Mouse (Mus musculus) lung, embryonic 16.5 days (tissue): ENCODE measurements at regions not wholly inside any gene's neighbourhood (a gene's known extent, or its start where the extent isn't known, plus 50 kb on each side); places are given as distances from the start of the nearest gene placed in this dataset.

Source experiments
- ATAC-seq: fragments of 200-750 bp; cut with Nextera tagmentation; 2 replicates; pipeline ENCODE4 v1.8.0; 2017; ENCODE audit warnings: low read depth, mild to moderate bottlenecking, moderate library complexity
- H3K27ac ChIP-seq: fragments of 300-500 bp; sonication (generic); 2 replicates; pipeline ENCODE4 v1.5.1; 2014; ENCODE audit warnings: mild to moderate bottlenecking, control low read depth, low read length
- H3K27me3 ChIP-seq: fragments of 300-500 bp; sonication (generic); 2 replicates; pipeline ENCODE4 v1.6.1; 2014; ENCODE audit warnings: low read depth, low read length, mixed read lengths; ENCODE audit not compliant: control insufficient read depth, insufficient read depth
- H3K36me3 ChIP-seq: fragments of 300-500 bp; sonication (generic); 2 replicates; pipeline ENCODE4 v1.6.1; 2014; ENCODE audit warnings: low read length; ENCODE audit not compliant: control insufficient read depth, insufficient read depth
- H3K4me1 ChIP-seq: fragments of 300-500 bp; sonication (generic); replicated peaks from 2 replicates; pipeline ENCODE4 v1.6.1; 2014; ENCODE audit warnings: low read length, mixed read lengths; ENCODE audit not compliant: control insufficient read depth, insufficient read depth
- H3K4me2 ChIP-seq: fragments of 300-500 bp; sonication (generic); 2 replicates; pipeline ENCODE4 v1.6.1; 2014; ENCODE audit warnings: low read depth, low read length, control low read depth
- H3K4me3 ChIP-seq: fragments of 300-500 bp; sonication (generic); 2 replicates; pipeline ENCODE4 v1.5.1; 2014; ENCODE audit warnings: mild to moderate bottlenecking, low read length, control low read depth
- H3K9ac ChIP-seq: fragments of 300-500 bp; sonication (generic); 2 replicates; pipeline ENCODE4 v1.6.1; 2014; ENCODE audit warnings: low read length, control low read depth
- H3K9me3 ChIP-seq: fragments of 300-500 bp; sonication (generic); 2 replicates; pipeline ENCODE4 v1.6.1; 2016; ENCODE audit warnings: low read length; ENCODE audit not compliant: control insufficient read depth
- WGBS: fragments of 180-500 bp; shearing (Covaris S2); extraction: QIAGEN DNeasy Blood & Tissue Kit; methylation state at CpG from one replicate; pipeline ENCODE4 v1.1.7; 2014; 5-methylcytosine and 5-hydroxymethylcytosine counted together

DNA sequence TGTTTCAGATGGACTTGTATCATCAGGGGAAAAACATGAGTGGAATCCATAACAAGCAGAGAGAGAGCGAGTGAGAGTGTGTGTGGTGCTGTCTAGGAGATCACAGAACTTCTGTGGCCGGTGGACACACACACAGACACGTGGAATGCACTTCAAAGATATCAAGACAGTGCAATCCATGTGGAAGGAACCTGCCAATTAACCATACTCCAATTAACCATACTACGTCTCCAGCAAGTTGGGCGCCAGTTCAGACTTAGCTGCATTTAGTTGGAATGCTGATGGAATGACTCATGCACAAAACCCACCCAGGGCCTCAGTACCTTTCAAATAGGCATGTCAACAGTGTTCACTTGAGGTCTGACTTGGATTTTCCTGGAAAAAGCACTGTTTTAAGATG lies 172.8 kb upstream of the Rnd3 start:
- ATAC-seq: no peak
- WGBS: 72% methylated on average over 5 of the region's 5 CpGs
- H3K4me1 ChIP-seq: no peaks in the 10 kb centered on the region
- no peak overlapping the region for H3K4me2 ChIP-seq
- H3K9ac ChIP-seq: no peak overlapping the region
- no peaks in the 10 kb centered on the region for H3K36me3 ChIP-seq
- no peak overlapping the region for H3K4me3 ChIP-seq
- H3K27me3 ChIP-seq: no peaks in the 10 kb centered on the region
- H3K9me3 ChIP-seq: peaks cover 3% of the 10 kb centered on the region; the same call in 1 of the 2 replicates
- H3K27ac ChIP-seq: no peak overlapping the region

DNA sequence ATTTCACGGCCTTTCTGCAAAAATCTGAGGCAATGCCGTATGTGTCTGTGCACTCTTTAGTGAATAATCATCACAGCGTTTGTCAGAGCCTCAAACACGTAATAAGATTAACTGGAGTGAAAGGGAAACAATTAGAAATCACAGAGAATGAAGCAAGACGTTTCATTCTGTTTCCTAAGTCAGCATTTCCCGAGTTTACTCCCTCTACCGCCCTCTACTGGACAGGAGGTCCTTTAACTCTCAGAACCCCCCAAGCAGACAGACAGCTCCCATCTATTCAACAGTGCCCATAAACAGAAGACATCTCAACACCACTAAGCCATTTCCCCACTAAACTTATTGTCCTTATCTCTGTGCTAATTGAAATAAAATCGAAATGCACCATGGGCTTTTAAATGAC lies 167.5 kb upstream of the Rnd3 start:
- Histone ChIP-seq H3K9me3 (peaks cover 3% of the 10 kb centered on the region; the same call in 1 of the 2 replicates), H3K9ac (no peak overlapping the region), H3K36me3 (no peaks in the 10 kb centered on the region), H3K27me3 (no peaks in the 10 kb centered on the region), H3K4me3 (no peak overlapping the region), H3K4me2 (no peak overlapping the region), H3K27ac (no peak overlapping the region), H3K4me1 (no peaks in the 10 kb centered on the region)
- 82% methylated on average over 8 of the region's 8 CpGs for WGBS
- ATAC-seq: no peak

DNA sequence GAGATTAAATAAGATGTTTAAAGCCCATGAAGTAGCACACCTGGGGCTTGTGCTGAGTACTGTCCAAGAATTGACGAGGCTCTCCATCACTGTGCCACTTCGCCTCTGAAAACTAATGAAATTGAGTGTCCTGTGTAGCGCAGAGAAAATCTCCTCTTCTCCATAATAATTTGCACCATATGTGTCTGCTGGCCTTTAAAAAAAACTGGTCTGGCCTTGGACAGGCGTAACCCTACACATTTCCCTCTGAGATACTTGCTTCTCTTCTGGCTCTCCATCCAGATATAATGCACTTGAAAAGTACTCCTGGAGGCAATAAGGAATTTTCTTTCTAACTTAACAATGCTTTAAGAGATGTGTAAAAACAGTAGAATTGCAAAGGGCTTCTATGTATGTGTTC lies 164.5 kb upstream of the Rnd3 start:
- Histone ChIP-seq H3K4me2 (no peak overlapping the region), H3K4me3 (no peak overlapping the region), H3K9ac (no peak overlapping the region), H3K4me1 (no peaks in the 10 kb centered on the region), H3K36me3 (no peaks in the 10 kb centered on the region), H3K27me3 (no peaks in the 10 kb centered on the region), H3K9me3 (peaks cover 3% of the 10 kb centered on the region; the same call in 1 of the 2 replicates), H3K27ac (no peak overlapping the region)
- WGBS: 88% methylated on average over 4 of the region's 4 CpGs
- no peak for ATAC-seq

DNA sequence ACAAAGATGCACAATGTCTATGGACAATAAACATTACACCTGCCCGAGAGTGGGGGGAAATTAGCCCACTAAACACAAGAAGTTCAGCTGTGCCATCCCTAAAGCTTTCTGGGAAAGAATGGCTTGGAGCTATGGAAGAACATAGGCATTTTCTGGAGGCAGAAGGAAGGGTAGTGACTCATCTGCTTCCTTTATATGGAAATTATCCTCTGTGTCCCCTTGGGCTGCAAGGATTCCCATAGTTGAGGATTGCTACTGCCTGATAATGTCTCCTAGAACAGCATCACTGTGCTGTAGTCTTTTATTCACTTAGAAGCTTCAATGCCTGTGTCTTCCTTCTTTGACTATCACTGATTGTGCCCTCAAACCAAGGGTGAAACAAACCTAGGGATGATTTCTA lies 157.3 kb upstream of the Rnd3 start:
- Histone ChIP-seq H3K9me3 (no peaks in the 10 kb centered on the region), H3K4me1 (no peaks in the 10 kb centered on the region), H3K9ac (no peak overlapping the region), H3K27me3 (no peaks in the 10 kb centered on the region), H3K4me2 (no peak overlapping the region), H3K36me3 (no peaks in the 10 kb centered on the region), H3K4me3 (no peak overlapping the region), H3K27ac (no peak overlapping the region)
- WGBS: 64% methylated on average over 1 of the region's 1 CpGs
- no peak for ATAC-seq

DNA sequence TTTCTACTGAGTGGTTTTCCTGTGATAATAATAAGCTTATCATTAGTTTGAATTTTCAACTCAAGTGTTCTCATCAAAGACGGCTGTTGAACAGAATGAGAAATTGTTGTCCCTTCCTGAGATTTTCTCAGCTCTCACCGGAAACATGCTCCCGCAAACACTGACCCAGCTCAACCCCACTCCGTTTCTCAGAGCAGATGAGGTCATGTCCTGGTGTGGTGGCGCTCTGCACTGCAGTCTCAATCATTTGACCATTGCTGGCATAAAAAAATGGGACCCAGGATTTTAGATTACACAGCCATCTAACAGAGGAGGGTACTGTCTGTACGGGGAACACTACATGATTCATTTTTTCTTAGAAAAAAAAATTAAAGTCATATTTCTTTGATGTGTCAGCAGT lies 156.5 kb upstream of the Rnd3 start:
- no peaks in the 10 kb centered on the region for H3K36me3 ChIP-seq
- WGBS: 10% methylated on average over 6 of the region's 6 CpGs
- no peaks in the 10 kb centered on the region for H3K9me3 ChIP-seq
- no peak overlapping the region for H3K9ac ChIP-seq
- no peak overlapping the region for H3K27ac ChIP-seq
- no peaks in the 10 kb centered on the region for H3K27me3 ChIP-seq
- ATAC-seq: peak; percentile 67
- no peak overlapping the region for H3K4me3 ChIP-seq
- no peaks in the 10 kb centered on the region for H3K4me1 ChIP-seq
- no peak overlapping the region for H3K4me2 ChIP-seq

DNA sequence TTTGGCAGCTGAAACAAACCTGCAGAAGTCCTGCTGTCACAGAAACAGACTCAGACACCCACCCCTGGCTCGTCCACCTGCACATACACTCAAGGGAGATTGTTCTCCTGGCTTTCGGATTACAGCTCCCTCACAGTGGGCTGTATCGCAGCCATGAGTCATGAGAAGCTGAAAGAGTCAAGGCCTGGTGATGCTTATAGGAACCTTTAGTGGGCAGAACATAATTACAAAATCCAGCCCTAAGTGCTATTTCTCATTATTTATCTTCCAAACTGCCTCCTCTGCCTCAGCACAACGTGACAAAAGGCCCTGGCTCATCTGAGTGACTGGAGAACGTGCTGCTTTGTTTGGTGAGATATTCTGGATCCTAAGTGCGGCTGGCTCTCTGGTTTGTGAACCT lies 155.8 kb upstream of the Rnd3 start:
- ATAC-seq: no peak
- H3K27ac ChIP-seq: no peak overlapping the region
- no peaks in the 10 kb centered on the region for H3K9me3 ChIP-seq
- H3K4me2 ChIP-seq: no peak overlapping the region
- no peaks in the 10 kb centered on the region for H3K27me3 ChIP-seq
- no peaks in the 10 kb centered on the region for H3K4me1 ChIP-seq
- WGBS: 53% methylated on average over 6 of the region's 6 CpGs
- no peaks in the 10 kb centered on the region for H3K36me3 ChIP-seq
- H3K9ac ChIP-seq: no peak overlapping the region
- H3K4me3 ChIP-seq: no peak overlapping the region

DNA sequence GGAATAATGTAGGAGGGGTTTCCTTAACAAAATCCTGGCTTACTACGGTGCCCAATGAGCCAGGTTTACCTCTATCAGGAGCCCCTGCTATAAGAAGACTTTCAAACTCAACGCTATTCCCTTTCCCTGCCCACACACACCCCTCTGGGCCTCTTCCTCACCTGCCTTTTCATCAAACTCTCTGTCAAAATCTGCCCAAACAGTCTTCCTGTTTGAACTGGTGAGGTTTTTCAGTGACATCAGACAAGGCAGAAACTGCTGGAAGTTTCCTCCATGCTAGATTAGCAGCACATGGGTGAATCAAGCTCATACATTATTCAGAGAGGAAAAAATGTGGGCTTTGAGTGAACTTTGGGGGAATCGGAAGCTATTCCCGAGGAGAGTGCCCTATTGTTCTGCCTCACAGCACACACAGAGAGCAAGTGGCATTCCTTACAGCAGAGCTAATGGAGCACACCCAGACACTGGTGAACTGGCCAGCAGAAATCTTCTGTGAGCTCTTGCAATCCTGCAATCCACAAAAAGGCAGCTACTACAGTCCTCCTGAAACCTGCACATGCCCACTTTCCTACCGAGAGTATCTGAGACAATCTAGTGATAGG lies 141.8 kb upstream of the Rnd3 start:
- Histone ChIP-seq H3K9me3 (no peaks in the 10 kb centered on the region), H3K27ac (no peak overlapping the region), H3K4me3 (no peak overlapping the region), H3K9ac (no peak overlapping the region), H3K4me1 (no peaks in the 10 kb centered on the region), H3K4me2 (no peak overlapping the region), H3K27me3 (no peaks in the 10 kb centered on the region), H3K36me3 (no peaks in the 10 kb centered on the region)
- 51% methylated on average over 5 of the region's 5 CpGs for WGBS
- no peak for ATAC-seq

DNA sequence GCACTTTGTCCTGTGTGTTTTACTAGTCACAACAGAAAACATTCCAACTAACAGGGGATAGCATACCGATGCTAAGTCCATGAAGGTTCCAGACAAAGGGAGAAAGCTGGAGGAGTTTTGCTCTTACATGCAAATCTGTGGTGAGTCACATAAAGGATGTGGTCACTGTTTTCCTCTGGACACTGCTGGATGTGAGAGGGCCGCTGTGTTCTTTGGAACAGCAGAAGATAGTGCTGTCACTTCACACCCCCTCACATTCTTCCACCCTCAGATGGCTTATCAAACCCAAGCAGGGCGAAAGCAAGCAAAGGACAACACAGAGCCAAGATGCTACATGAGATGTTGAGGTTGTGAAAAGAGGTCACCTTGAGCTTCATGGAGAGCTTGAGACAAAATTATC lies 139.8 kb upstream of the Rnd3 start:
- WGBS: 64% methylated on average over 3 of the region's 3 CpGs
- no peaks in the 10 kb centered on the region; the same call in 1 of the 2 replicates for H3K4me1 ChIP-seq
- H3K27me3 ChIP-seq: no peaks in the 10 kb centered on the region
- no peak overlapping the region for H3K9ac ChIP-seq
- no peak for ATAC-seq
- H3K9me3 ChIP-seq: no peaks in the 10 kb centered on the region
- H3K36me3 ChIP-seq: no peaks in the 10 kb centered on the region
- H3K27ac ChIP-seq: no peak overlapping the region
- no peak overlapping the region for H3K4me3 ChIP-seq
- H3K4me2 ChIP-seq: no peak overlapping the region

DNA sequence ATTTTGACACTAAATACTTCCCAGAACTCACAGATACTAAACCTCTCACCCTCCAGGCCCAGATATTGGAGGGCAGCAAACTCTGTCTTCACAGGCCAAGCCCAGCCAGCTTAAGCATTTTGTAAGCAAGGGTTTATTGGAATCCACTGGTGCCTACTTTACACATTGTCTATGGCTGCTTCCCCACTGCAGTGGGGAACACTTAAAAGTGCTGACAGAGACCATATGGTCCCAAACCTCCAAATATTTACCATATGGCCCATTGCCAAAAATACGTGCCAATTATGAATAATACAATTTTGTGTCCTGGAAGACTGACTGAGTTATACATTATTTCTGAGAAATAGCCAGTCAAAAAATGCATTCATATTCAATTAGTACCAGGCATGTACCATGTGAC lies 136.7 kb upstream of the Rnd3 start:
- Histone ChIP-seq H3K4me3 (no peak overlapping the region), H3K9me3 (no peaks in the 10 kb centered on the region), H3K36me3 (no peaks in the 10 kb centered on the region), H3K27ac (peak overlapping the region; percentile 52), H3K4me2 (no peak overlapping the region), H3K9ac (no peak overlapping the region), H3K4me1 (no peaks in the 10 kb centered on the region; the same call in 1 of the 2 replicates), H3K27me3 (no peaks in the 10 kb centered on the region)
- no peak for ATAC-seq
- WGBS: 25% methylated on average over 1 of the region's 1 CpGs

DNA sequence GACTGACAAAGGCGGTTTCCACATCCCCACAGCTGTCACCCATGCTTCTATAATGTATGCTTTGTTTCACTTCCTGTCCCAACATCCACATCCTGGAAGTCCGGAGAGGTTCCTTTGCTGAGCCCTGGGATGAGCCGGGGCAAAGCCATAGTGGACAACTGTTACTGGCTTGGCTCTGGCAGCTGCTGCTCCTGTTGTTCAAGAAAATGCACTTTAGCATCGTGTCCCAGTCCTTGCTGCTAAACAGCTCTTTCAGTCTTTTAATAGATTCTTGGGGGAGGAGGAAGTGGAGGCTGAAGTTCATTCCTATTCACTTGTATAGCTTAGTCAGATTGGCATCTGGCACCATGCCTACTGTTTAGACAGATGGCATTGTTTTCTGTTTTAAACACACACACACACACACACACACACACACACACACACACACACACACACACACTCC lies 135.9 kb upstream of the Rnd3 start:
- H3K27me3 ChIP-seq: no peaks in the 10 kb centered on the region
- peak; percentile 59 for ATAC-seq
- H3K4me3 ChIP-seq: no peak overlapping the region
- 47% methylated on average over 4 of the region's 4 CpGs for WGBS
- no peak overlapping the region for H3K4me2 ChIP-seq
- H3K36me3 ChIP-seq: no peaks in the 10 kb centered on the region
- H3K9me3 ChIP-seq: no peaks in the 10 kb centered on the region
- peaks cover 2% of the 10 kb centered on the region for H3K4me1 ChIP-seq
- 0 out of 2 replicates have a peak overlapping the region, but pooled peaks have one; percentile 20 for H3K27ac ChIP-seq
- H3K9ac ChIP-seq: no peak overlapping the region
